ENCODE assay signal across 9 mouse cellular contexts in the genomic region with DNA sequence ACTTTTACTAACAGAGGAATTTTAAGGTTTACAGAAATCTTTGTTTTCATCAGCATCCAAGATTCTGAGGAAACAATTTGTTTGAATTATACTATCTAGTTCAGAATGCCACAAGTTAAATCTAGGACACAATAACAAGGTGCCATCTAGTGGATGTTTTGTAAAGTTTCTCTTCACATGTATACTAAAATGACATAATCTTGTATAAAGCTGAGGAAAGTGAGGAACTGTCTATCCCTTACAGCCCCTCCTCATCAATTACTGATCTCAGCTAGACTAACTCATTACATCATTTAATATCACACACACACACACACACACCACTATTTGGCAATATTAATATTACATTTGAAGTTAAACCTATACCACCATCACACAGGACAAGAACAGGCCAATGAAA.
A peak's percentile ranks its signal among the peaks of the same experiment; 100 is the strongest.
DNase-seq lines count a peak whose midpoint lies in the region; ATAC-seq and TF ChIP-seq lines count a peak whose summit lies in the region.
"Had no signal": no experiment of that assay in that cellular context is flagged by ENCODE, and none has a peak within 500 bp of the region (broad histone marks: within the 10 kb centered on the region; RNA-seq: fewer than 3 reads in every experiment).

No protein-coding gene starts in this region.

- peak; percentile 82 for TF ChIP-seq RAD21 in MEL (IDR thresholded peaks at IDR 0.05; ENCODE audit: low read depth, low read length)

- 0 out of 2 replicates have a peak, but pooled peaks have one; percentile 29 for ATAC-seq in midbrain, embryonic 16.5 days
- no peak for ATAC-seq in heart, embryonic 11.5 days (replicated peaks; ENCODE audit: insufficient number of reproducible peaks, low FRiP score, low TSS enrichment)

- no peak overlapping the region for H3K4me3 ChIP-seq in layer of hippocampus, adult 2 months
- H3K4me3 ChIP-seq in MEL (ENCODE audit: control insufficient read depth in 1 of 2, insufficient read depth in 1 of 2, low read depth in 2 of 2, low read length in 2 of 2): no peak overlapping the region
- H3K4me3 ChIP-seq in midbrain, embryonic 16.5 days (ENCODE audit: low read depth, low read length): no peak overlapping the region
- H3K4me3 ChIP-seq in heart, embryonic 11.5 days (ENCODE audit: low read depth, low read length): no peak overlapping the region
- H3K4me3 ChIP-seq in thymus, adult 2 months (ENCODE audit: control insufficient read depth, insufficient read depth, low read length): no peak overlapping the region

- no peaks in the 10 kb centered on the region for H3K4me1 ChIP-seq in MEL (ENCODE audit: control insufficient read depth in 1 of 2, insufficient read depth in 2 of 2, low read length in 2 of 2)
- no peaks in the 10 kb centered on the region for H3K4me1 ChIP-seq in midbrain, embryonic 16.5 days (ENCODE audit: control insufficient read depth, insufficient read depth, low read length)
- H3K4me1 ChIP-seq in heart, embryonic 11.5 days (ENCODE audit: control insufficient read depth, insufficient read depth, low read length): peaks cover 23% of the 10 kb centered on the region
- H3K4me1 ChIP-seq in thymus, adult 2 months (replicated peaks; ENCODE audit: control insufficient read depth, insufficient read depth, low read length): no peaks in the 10 kb centered on the region

- H3K9ac ChIP-seq in MEL (ENCODE audit: control insufficient read depth, low read depth, low read length, poor library complexity, severe bottlenecking): no peak overlapping the region
- no peak overlapping the region for H3K9ac ChIP-seq in midbrain, embryonic 16.5 days (ENCODE audit: low read depth, low read length)
- H3K9ac ChIP-seq in heart, embryonic 11.5 days (ENCODE audit: low read depth, low read length): no peak overlapping the region

- DNase-seq in layer of hippocampus, adult 2 months (ENCODE audit: low spot score in 2 of 2): no peak
- no peak for DNase-seq in layer of hippocampus, adult 18-20 months (ENCODE audit: low spot score in 2 of 2)
- DNase-seq in MEL (ENCODE audit: low read depth, low spot score): peak; percentile 53
- DNase-seq in brain, adult 2 months (ENCODE audit: low read depth, low spot score): peak; percentile 33
- no peak for DNase-seq in urinary bladder, adult 18-20 months (ENCODE audit: low spot score in 2 of 2)
- DNase-seq in thymus, adult 2 months: no peak
- DNase-seq: adrenal gland, postnatal 10 days had no signal

- H3K79me2 ChIP-seq in MEL (ENCODE audit: control insufficient read depth, insufficient read depth, low read length, poor library complexity): no peaks in the 10 kb centered on the region

- no peak overlapping the region for H3K4me2 ChIP-seq in midbrain, embryonic 16.5 days (ENCODE audit: low read length)
- no peak overlapping the region for H3K4me2 ChIP-seq in heart, embryonic 11.5 days

- TF ChIP-seq CTCF in layer of hippocampus, adult 2 months (conservative IDR thresholded peaks at IDR 0.05): peak; percentile 78
- TF ChIP-seq CTCF in MEL (IDR thresholded peaks at IDR 0.05 in 2 of 3, conservative IDR thresholded peaks at IDR 0.05 in 1 of 3; ENCODE audit: control insufficient read depth in 1 of 3, insufficient read depth in 1 of 3, low read depth in 2 of 3, low read length in 3 of 3, poor library complexity in 1 of 3, severe bottlenecking in 1 of 3): peak in 2 of 3 experiments; percentile 41 to 69; a peak in 4 of 6 replicates
- TF ChIP-seq CTCF in thymus, adult 2 months (IDR thresholded peaks at IDR 0.05; ENCODE audit: borderline replicate concordance, control insufficient read depth, extremely low read depth, insufficient read depth, low read length, poor library complexity): no peak

- no peaks in the 10 kb centered on the region for H3K9me3 ChIP-seq in MEL (replicated peaks; ENCODE audit: insufficient read depth, low read length)
- H3K9me3 ChIP-seq in midbrain, embryonic 16.5 days (replicated peaks; ENCODE audit: control insufficient read depth, low read length, poor library complexity, severe bottlenecking): no peaks in the 10 kb centered on the region
- H3K9me3 ChIP-seq in heart, embryonic 11.5 days (replicated peaks; ENCODE audit: control insufficient read depth, low read length): no peaks in the 10 kb centered on the region

- H3K27ac ChIP-seq in layer of hippocampus, adult 2 months: no peak overlapping the region
- H3K27ac ChIP-seq in MEL (ENCODE audit: control insufficient read depth, low read depth, low read length): no peak overlapping the region
- H3K27ac ChIP-seq in midbrain, embryonic 16.5 days (ENCODE audit: low read length): no peak overlapping the region
- H3K27ac ChIP-seq in heart, embryonic 11.5 days (ENCODE audit: low read depth, low read length): no peak overlapping the region
- no peak overlapping the region for H3K27ac ChIP-seq in thymus, adult 2 months (ENCODE audit: control insufficient read depth, insufficient read depth, low read length)

- no peak for TF ChIP-seq EP300 in MEL (IDR thresholded peaks at IDR 0.05; ENCODE audit: low read depth in 1 of 2, low read length in 2 of 2)

- H3K27me3 ChIP-seq in MEL (ENCODE audit: control insufficient read depth in 1 of 2, insufficient read depth in 2 of 2, low read length in 2 of 2): no peaks in the 10 kb centered on the region
- H3K27me3 ChIP-seq in midbrain, embryonic 16.5 days (ENCODE audit: control insufficient read depth, insufficient read depth, low read depth, low read length): no peaks in the 10 kb centered on the region
- no peaks in the 10 kb centered on the region for H3K27me3 ChIP-seq in heart, embryonic 11.5 days (ENCODE audit: control insufficient read depth, insufficient read depth, low read length)
- no peaks in the 10 kb centered on the region for H3K27me3 ChIP-seq in thymus, adult 2 months (ENCODE audit: control insufficient read depth, insufficient read depth, low read length)

- no peaks in the 10 kb centered on the region for H3K36me3 ChIP-seq in MEL (ENCODE audit: control insufficient read depth in 1 of 2, insufficient read depth in 2 of 2, low read length in 2 of 2)
- no peaks in the 10 kb centered on the region for H3K36me3 ChIP-seq in midbrain, embryonic 16.5 days (ENCODE audit: control insufficient read depth, insufficient read depth, low read length)
- H3K36me3 ChIP-seq in heart, embryonic 11.5 days (ENCODE audit: control insufficient read depth, insufficient read depth, low read length): no peaks in the 10 kb centered on the region
- no peaks in the 10 kb centered on the region for H3K36me3 ChIP-seq in thymus, adult 2 months (ENCODE audit: control insufficient read depth, insufficient read depth, low read length)

- no peak for TF ChIP-seq POLR2A in MEL (IDR thresholded peaks at IDR 0.05; ENCODE audit: control insufficient read depth in 1 of 2, insufficient read depth in 1 of 2, low read depth in 1 of 2, low read length in 2 of 2, poor library complexity in 1 of 2)
- TF ChIP-seq POLR2A in thymus, adult 2 months (IDR thresholded peaks at IDR 0.05; ENCODE audit: control insufficient read depth, extremely low read depth, insufficient read depth, low read length, poor library complexity): no peak

TF ChIP-seq in MEL, 35 proteins besides CTCF, POLR2A, EP300 and RAD21:
- peak; percentile 72 for TF ChIP-seq SMC3 (IDR thresholded peaks at IDR 0.05; ENCODE audit: low read depth, low read length)
- no peak for TF ChIP-seq RCOR1 (IDR thresholded peaks at IDR 0.05; ENCODE audit: low read depth, low read length)
- TF ChIP-seq TBP (IDR thresholded peaks at IDR 0.05; ENCODE audit: low read depth, low read length): no peak
- no peak for TF ChIP-seq GATA1 (IDR thresholded peaks at IDR 0.05; ENCODE audit: low read depth, low read length)
- TF ChIP-seq SIN3A (IDR thresholded peaks at IDR 0.05; ENCODE audit: low read length): no peak
- TF ChIP-seq ZC3H11A (IDR thresholded peaks at IDR 0.05; ENCODE audit: low read depth, low read length): peak; percentile 35
TF ChIP-seq in MEL: peak in this region for 2.

Comparison
In these comparisons a context has a peak if more than half of its experiments do, and no peak if none do; other contexts are left out.
1. DNase-seq: peak in MEL (single experiment) and brain, adult 2 months (single experiment); none in layer of hippocampus, adult 2 months (0 of 2), layer of hippocampus, adult 18-20 months (0 of 2), urinary bladder, adult 18-20 months (0 of 2) and thymus, adult 2 months (single experiment).